ENCODE assay signal across 9 mouse cellular contexts in genomic region chr11:55113209-55113860, GRCm38 (mm10). TPM values are rescaled to one million over a fixed set of nuclear protein-coding genes. Genes with fewer than 3 reads are reported as not detected.
DNase-seq lines count a peak whose midpoint lies in the region; ATAC-seq and TF ChIP-seq lines count a peak whose summit lies in the region.
"Had no signal": no experiment of that assay in that cellular context is flagged by ENCODE, and none has a peak within 500 bp of the region (broad histone marks: within the 10 kb centered on the region; RNA-seq: fewer than 3 reads in every experiment).

No protein-coding gene starts in this region.

- no peak overlapping the region for H3K27ac ChIP-seq in embryonic facial prominence, embryonic 14.5 days (replicated peaks; ENCODE audit: low read depth, low read length)
- no peak overlapping the region for H3K27ac ChIP-seq in embryonic facial prominence, embryonic 10.5 days (replicated peaks)
- H3K27ac ChIP-seq in ES-E14 (ENCODE audit: insufficient read depth, low read depth, low read length, poor library complexity, severe bottlenecking): peak overlapping the region; percentile 58
- H3K27ac ChIP-seq in midbrain, embryonic 15.5 days: no peak overlapping the region
- H3K27ac ChIP-seq in forebrain, embryonic 11.5 days (ENCODE audit: low read depth, low read length): no peak overlapping the region
- H3K27ac ChIP-seq: limb, embryonic 12.5 days had no signal

- in situ Hi-C loops in ES-E14 (cut with MboI; ENCODE audit: low sequenced_read_pairs in 2 of 2, unreplicated experiment in 2 of 2): no loop called here

- no peak overlapping the region for H3K4me3 ChIP-seq in embryonic facial prominence, embryonic 14.5 days (ENCODE audit: low read depth, low read length)
- H3K4me3 ChIP-seq in embryonic facial prominence, embryonic 10.5 days: no peak overlapping the region
- peak overlapping the region; percentile 4 to 55; a peak in 2 of 4 replicates for H3K4me3 ChIP-seq in ES-E14 (ENCODE audit: insufficient read depth in 1 of 2, low read depth in 1 of 2, low read length in 2 of 2, poor library complexity in 1 of 2, severe bottlenecking in 1 of 2)
- H3K4me3 ChIP-seq in midbrain, embryonic 15.5 days: no peak overlapping the region
- H3K4me3 ChIP-seq in forebrain, embryonic 11.5 days (ENCODE audit: low read depth, low read length): no peak overlapping the region
- H3K4me3 ChIP-seq: limb, embryonic 12.5 days had no signal

- 61% methylated on average over 7 of the region's 7 CpGs for WGBS in embryonic facial prominence, embryonic 14.5 days
- WGBS in embryonic facial prominence, embryonic 10.5 days: 72% methylated on average over 7 of the region's 7 CpGs
- 69% methylated on average over 7 of the region's 7 CpGs for WGBS in midbrain, embryonic 15.5 days
- WGBS in forebrain, embryonic 11.5 days: 72% methylated on average over 7 of the region's 7 CpGs

- H3K4me2 ChIP-seq in embryonic facial prominence, embryonic 14.5 days (ENCODE audit: low read depth, low read length): no peak overlapping the region
- H3K4me2 ChIP-seq in midbrain, embryonic 15.5 days: no peak overlapping the region
- H3K4me2 ChIP-seq in forebrain, embryonic 11.5 days (ENCODE audit: low read depth, low read length, severe bottlenecking): no peak overlapping the region
- H3K4me2 ChIP-seq: limb, embryonic 12.5 days had no signal

- no peaks in the 10 kb centered on the region for H3K27me3 ChIP-seq in embryonic facial prominence, embryonic 14.5 days (replicated peaks; ENCODE audit: control insufficient read depth, insufficient read depth, low read length)
- no peaks in the 10 kb centered on the region for H3K27me3 ChIP-seq in embryonic facial prominence, embryonic 10.5 days (replicated peaks; ENCODE audit: low read depth, poor library complexity, severe bottlenecking)
- H3K27me3 ChIP-seq in midbrain, embryonic 15.5 days (replicated peaks): no peaks in the 10 kb centered on the region
- H3K27me3 ChIP-seq in forebrain, embryonic 11.5 days (ENCODE audit: control insufficient read depth, insufficient read depth, low read length): no peaks in the 10 kb centered on the region
- H3K27me3 ChIP-seq: limb, embryonic 12.5 days had no signal

- no peaks in the 10 kb centered on the region for H3K4me1 ChIP-seq in embryonic facial prominence, embryonic 14.5 days (ENCODE audit: control insufficient read depth, insufficient read depth, low read length)
- H3K4me1 ChIP-seq in embryonic facial prominence, embryonic 10.5 days: peaks cover 12% of the 10 kb centered on the region
- H3K4me1 ChIP-seq in ES-E14 (ENCODE audit: control insufficient read depth in 2 of 2, insufficient read depth in 2 of 2, low read length in 2 of 2, poor library complexity in 1 of 2): peaks cover 4 to 7% of the 10 kb centered on the region in 2 experiments
- H3K4me1 ChIP-seq in midbrain, embryonic 15.5 days: no peaks in the 10 kb centered on the region
- no peaks in the 10 kb centered on the region for H3K4me1 ChIP-seq in forebrain, embryonic 11.5 days (replicated peaks; ENCODE audit: control insufficient read depth, insufficient read depth, low read length)

- ATAC-seq in embryonic facial prominence, embryonic 14.5 days (ENCODE audit: low read depth): no peak
- no peak for ATAC-seq in midbrain, embryonic 15.5 days (replicated peaks)
- no peak for ATAC-seq in forebrain, embryonic 11.5 days (replicated peaks; ENCODE audit: low FRiP score)

- H3K36me3 ChIP-seq in embryonic facial prominence, embryonic 14.5 days (ENCODE audit: control insufficient read depth, insufficient read depth, low read length): peaks cover 7% of the 10 kb centered on the region; the same call in 1 of the 2 replicates
- H3K36me3 ChIP-seq in embryonic facial prominence, embryonic 10.5 days (replicated peaks): no peaks in the 10 kb centered on the region
- H3K36me3 ChIP-seq in ES-E14 (ENCODE audit: control insufficient read depth, insufficient read depth, low read length, poor library complexity, severe bottlenecking): no peaks in the 10 kb centered on the region
- no peaks in the 10 kb centered on the region for H3K36me3 ChIP-seq in midbrain, embryonic 15.5 days (replicated peaks)
- H3K36me3 ChIP-seq in forebrain, embryonic 11.5 days (ENCODE audit: control insufficient read depth, insufficient read depth, low read length): no peaks in the 10 kb centered on the region
- H3K36me3 ChIP-seq: limb, embryonic 12.5 days had no signal

- no peaks in the 10 kb centered on the region for H3K9me3 ChIP-seq in embryonic facial prominence, embryonic 14.5 days (ENCODE audit: control insufficient read depth, low read length)
- no peaks in the 10 kb centered on the region for H3K9me3 ChIP-seq in embryonic facial prominence, embryonic 10.5 days
- no peaks in the 10 kb centered on the region for H3K9me3 ChIP-seq in ES-E14 (ENCODE audit: control insufficient read depth, insufficient read depth, low read depth, low read length)
- no peaks in the 10 kb centered on the region for H3K9me3 ChIP-seq in midbrain, embryonic 15.5 days
- no peaks in the 10 kb centered on the region for H3K9me3 ChIP-seq in forebrain, embryonic 11.5 days (ENCODE audit: control insufficient read depth, low read length)
- H3K9me3 ChIP-seq: limb, embryonic 12.5 days had no signal

- H3K9ac ChIP-seq in embryonic facial prominence, embryonic 14.5 days (ENCODE audit: low read depth, low read length): no peak overlapping the region
- H3K9ac ChIP-seq in ES-E14 (ENCODE audit: insufficient read depth, low read depth, low read length, poor library complexity, severe bottlenecking): peak overlapping the region; percentile 33; the same call in 1 of the 2 replicates
- H3K9ac ChIP-seq in midbrain, embryonic 15.5 days: no peak overlapping the region
- H3K9ac ChIP-seq in forebrain, embryonic 11.5 days (ENCODE audit: low read length): no peak overlapping the region
- H3K9ac ChIP-seq: limb, embryonic 12.5 days had no signal

- peak; percentile 22 for DNase-seq in embryonic facial prominence, embryonic 14.5 days (ENCODE audit: low spot score)
- no peak for DNase-seq in embryonic facial prominence, embryonic 10.5 days (ENCODE audit: low spot score)
- DNase-seq in ES-E14 (ENCODE audit: low read depth, low spot score) (no peak), liver (peak; percentile 38)
- DNase-seq in naive thymus-derived CD4-positive, alpha-beta T cell, adult 2 months (ENCODE audit: low read depth): peak; percentile 60
- DNase-seq in ovary, postnatal 10 days (ENCODE audit: low spot score): no peak
- no peak for DNase-seq in forebrain, embryonic 11.5 days (ENCODE audit: low spot score)

TF ChIP-seq in ES-E14, 5 proteins besides CTCF, POLR2A, EP300 and RAD21:
- no peak for TF ChIP-seq ZC3H11A (IDR thresholded peaks at IDR 0.05; ENCODE audit: borderline replicate concordance, low read depth, low read length)
- TF ChIP-seq ZNF384 (IDR thresholded peaks at IDR 0.05; ENCODE audit: low read depth, low read length): no peak
- TF ChIP-seq HCFC1 (IDR thresholded peaks at IDR 0.05; ENCODE audit: borderline replicate concordance, insufficient read depth, low read length): no peak
- no peak for TF ChIP-seq CHD2 (IDR thresholded peaks at IDR 0.05; ENCODE audit: low read depth, low read length)
- no peak for TF ChIP-seq MAFK (IDR thresholded peaks at IDR 0.05; ENCODE audit: insufficient read depth, low read depth, low read length)

RNA-seq across cellular contexts. Expression of gene Gm2a, which starts 15.4 kb away (rescaled TPM):
- polyA plus RNA-seq in embryonic facial prominence, embryonic 14.5 days (2014; fragmentation: Nextera tagmentation; extraction: Ambion mirVana): 28.2 and 30.3 TPM in 2 replicates
- polyA plus RNA-seq in embryonic facial prominence, embryonic 10.5 days (2016; fragmentation: Nextera tagmentation; extraction: Ambion mirVana): 7.2 and 7.3 TPM in 2 replicates
- 11.7 and 21.0 TPM in 2 replicates for total RNA-seq in ES-E14 (2012; rRNA removed)
- 23.2 and 23.3 TPM in 2 replicates for polyA plus RNA-seq in midbrain, embryonic 15.5 days (2015; fragmentation: Nextera tagmentation; extraction: Ambion mirVana)
- polyA plus RNA-seq in forebrain, embryonic 11.5 days (2014; fragmentation: Nextera tagmentation; extraction: Ambion mirVana): 11.1 and 12.2 TPM in 2 replicates

RNA-seq across cellular contexts. Expression of gene Ccdc69, which starts 35.4 kb away (rescaled TPM):
- 2.2 and 2.7 TPM in 2 replicates for polyA plus RNA-seq in embryonic facial prominence, embryonic 14.5 days (2014; fragmentation: Nextera tagmentation; extraction: Ambion mirVana)
- polyA plus RNA-seq in embryonic facial prominence, embryonic 10.5 days (2016; fragmentation: Nextera tagmentation; extraction: Ambion mirVana): 0.47 and 0.49 TPM in 2 replicates
- 0.16 and 0.22 TPM in 2 replicates for total RNA-seq in ES-E14 (2012; rRNA removed)
- polyA plus RNA-seq in midbrain, embryonic 15.5 days (2015; fragmentation: Nextera tagmentation; extraction: Ambion mirVana): 0.34 and 0.36 TPM in 2 replicates
- polyA plus RNA-seq in forebrain, embryonic 11.5 days (2014; fragmentation: Nextera tagmentation; extraction: Ambion mirVana): 0.36 TPM in 1 of 2 replicates, not detected in the other

RNA-seq across cellular contexts. Expression of gene Slc36a3, which starts 38.2 kb away (rescaled TPM):
- not detected in 2 replicates for polyA plus RNA-seq in embryonic facial prominence, embryonic 14.5 days (2014; fragmentation: Nextera tagmentation; extraction: Ambion mirVana)
- polyA plus RNA-seq in embryonic facial prominence, embryonic 10.5 days (2016; fragmentation: Nextera tagmentation; extraction: Ambion mirVana): not detected in 2 replicates
- total RNA-seq in ES-E14 (2012; rRNA removed): not detected in 2 replicates
- not detected in 2 replicates for polyA plus RNA-seq in midbrain, embryonic 15.5 days (2015; fragmentation: Nextera tagmentation; extraction: Ambion mirVana)
- polyA plus RNA-seq in forebrain, embryonic 11.5 days (2014; fragmentation: Nextera tagmentation; extraction: Ambion mirVana): not detected in 2 replicates
- polyA plus RNA-seq: limb, embryonic 12.5 days had no signal

Comparison
In these comparisons a context has a peak if more than half of its experiments do, and no peak if none do; other contexts are left out.
1. DNase-seq: peak in embryonic facial prominence, embryonic 14.5 days (single experiment), liver (single experiment) and naive thymus-derived CD4-positive, alpha-beta T cell, adult 2 months (single experiment); none in embryonic facial prominence, embryonic 10.5 days (single experiment), ES-E14 (single experiment), ovary, postnatal 10 days (single experiment) and forebrain, embryonic 11.5 days (single experiment).
2. H3K4me3 ChIP-seq: peak in ES-E14 (2 of 2); none in embryonic facial prominence, embryonic 14.5 days (single experiment), embryonic facial prominence, embryonic 10.5 days (single experiment), midbrain, embryonic 15.5 days (single experiment) and forebrain, embryonic 11.5 days (single experiment).